Mouse (Mus musculus) lung, embryonic 16.5 days (tissue): ENCODE results near the gene Apbb1ip. TPM values are rescaled to one million over a fixed set of nuclear protein-coding genes. Genes with fewer than 3 reads are reported as not detected.
"Not testable (repeated sequence)": the region's sequence is repeated elsewhere in the genome, so short reads cannot be mapped to it uniquely, and the experiment has no call there.

ENCODE experiments used
- ATAC-seq: fragments of 200-750 bp; cut with Nextera tagmentation; 2 replicates; pipeline ENCODE4 v1.8.0; 2017; ENCODE audit warnings: low read depth, mild to moderate bottlenecking, moderate library complexity
- H3K27ac ChIP-seq: fragments of 300-500 bp; sonication (generic); 2 replicates; pipeline ENCODE4 v1.5.1; 2014; ENCODE audit warnings: mild to moderate bottlenecking, control low read depth, low read length
- H3K27me3 ChIP-seq: fragments of 300-500 bp; sonication (generic); 2 replicates; pipeline ENCODE4 v1.6.1; 2014; ENCODE audit warnings: low read depth, low read length, mixed read lengths; ENCODE audit not compliant: control insufficient read depth, insufficient read depth
- H3K36me3 ChIP-seq: fragments of 300-500 bp; sonication (generic); 2 replicates; pipeline ENCODE4 v1.6.1; 2014; ENCODE audit warnings: low read length; ENCODE audit not compliant: control insufficient read depth, insufficient read depth
- H3K4me1 ChIP-seq: fragments of 300-500 bp; sonication (generic); replicated peaks from 2 replicates; pipeline ENCODE4 v1.6.1; 2014; ENCODE audit warnings: low read length, mixed read lengths; ENCODE audit not compliant: control insufficient read depth, insufficient read depth
- H3K4me2 ChIP-seq: fragments of 300-500 bp; sonication (generic); 2 replicates; pipeline ENCODE4 v1.6.1; 2014; ENCODE audit warnings: low read depth, low read length, control low read depth
- H3K4me3 ChIP-seq: fragments of 300-500 bp; sonication (generic); 2 replicates; pipeline ENCODE4 v1.5.1; 2014; ENCODE audit warnings: mild to moderate bottlenecking, low read length, control low read depth
- H3K9ac ChIP-seq: fragments of 300-500 bp; sonication (generic); 2 replicates; pipeline ENCODE4 v1.6.1; 2014; ENCODE audit warnings: low read length, control low read depth
- H3K9me3 ChIP-seq: fragments of 300-500 bp; sonication (generic); 2 replicates; pipeline ENCODE4 v1.6.1; 2016; ENCODE audit warnings: low read length; ENCODE audit not compliant: control insufficient read depth
- WGBS: fragments of 180-500 bp; shearing (Covaris S2); extraction: QIAGEN DNeasy Blood & Tissue Kit; methylation state at CpG from one replicate; pipeline ENCODE4 v1.1.7; 2014; 5-methylcytosine and 5-hydroxymethylcytosine counted together
- polyA plus RNA-seq: library from polyadenylated mRNA; unstranded; fragments of >200 nt; fragmentation: Nextera tagmentation; extraction: Ambion mirVana; gene quantifications from 2 replicates; pipeline ENCODE4 v1.2.1, GENCODE M21; 2015

The Apbb1ip gene
- polyA plus RNA-seq, 1 experiment from 2014 or later, result 1.6 TPM

DNA sequence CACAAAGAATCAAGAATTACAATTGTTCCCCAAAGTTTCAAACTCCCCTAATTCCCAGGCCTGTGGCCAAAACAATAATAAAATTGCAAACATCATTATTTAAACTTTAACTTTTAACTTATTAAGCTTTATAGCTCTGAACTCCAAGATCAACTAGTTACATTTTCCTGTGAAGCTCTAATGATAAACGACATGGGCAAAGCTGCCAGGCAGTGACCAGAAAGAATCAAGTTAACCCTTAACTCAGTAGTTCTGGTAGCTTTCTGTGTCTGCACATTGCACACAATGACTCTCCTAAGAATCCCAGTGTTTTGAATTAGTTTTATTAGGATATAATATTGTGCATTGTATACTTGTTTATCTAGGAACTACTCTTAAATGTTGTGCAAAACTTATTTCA, 104.9 kb downstream of the Apbb1ip start:
- no peaks in the 10 kb centered on the region for H3K4me1 ChIP-seq
- ATAC-seq, result no peak
- H3K9me3 ChIP-seq, result no peaks in the 10 kb centered on the region
- no peak overlapping the region for H3K4me3 ChIP-seq
- H3K36me3 ChIP-seq, result no peaks in the 10 kb centered on the region
- H3K27me3 ChIP-seq, result no peaks in the 10 kb centered on the region
- 21% methylated on average over 1 of the region's 1 CpGs for WGBS
- no peak overlapping the region for H3K9ac ChIP-seq
- no peak overlapping the region for H3K27ac ChIP-seq
- no peak overlapping the region for H3K4me2 ChIP-seq

DNA sequence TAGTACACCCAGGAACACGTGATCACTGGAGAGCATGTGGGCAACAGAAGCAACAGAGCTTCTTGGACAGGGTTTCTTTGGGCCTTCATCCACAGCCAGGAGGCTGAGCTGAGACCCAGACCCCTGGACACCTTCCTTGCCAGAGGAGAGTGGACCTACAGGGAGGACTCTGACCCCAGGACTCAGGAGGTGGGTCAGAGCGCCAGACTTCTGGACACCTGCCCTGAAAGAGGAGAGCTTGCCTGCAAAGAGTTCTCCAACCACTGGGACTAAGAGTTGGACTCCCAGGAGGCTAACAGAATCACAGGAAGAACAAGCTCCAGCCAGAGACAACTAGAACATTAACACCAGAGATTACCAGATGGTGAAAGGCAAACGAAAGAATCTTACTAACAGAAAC, 106.8 kb downstream of the Apbb1ip start:
- not testable (repeated sequence) for H3K4me2 ChIP-seq, H3K36me3 ChIP-seq, H3K4me3 ChIP-seq, H3K4me1 ChIP-seq, H3K27ac ChIP-seq, H3K27me3 ChIP-seq, ATAC-seq, H3K9ac ChIP-seq, H3K9me3 ChIP-seq
- WGBS, result 86% methylated on average over 3 of the region's 3 CpGs

DNA sequence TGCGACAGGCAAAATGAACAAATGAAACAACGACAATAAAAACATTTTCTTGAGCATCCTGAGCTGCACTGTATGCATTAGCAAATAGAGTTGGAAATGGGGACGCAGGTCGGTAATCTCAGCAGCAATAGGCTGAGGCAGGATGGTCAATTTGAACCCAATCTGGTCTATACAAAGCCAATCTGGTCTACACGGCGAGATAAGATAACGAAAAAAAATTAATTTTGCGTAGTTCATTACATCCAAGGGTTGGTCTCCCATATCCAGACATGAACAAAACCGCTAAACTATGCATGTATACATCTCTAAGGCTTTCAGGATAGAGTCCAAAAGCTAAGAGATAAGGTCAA, 121.0 kb downstream of the Apbb1ip start:
- Histone ChIP-seq H3K9me3 (no peaks in the 10 kb centered on the region), H3K4me1 (peaks cover 5% of the 10 kb centered on the region; the same call in 1 of the 2 replicates), H3K36me3 (no peaks in the 10 kb centered on the region), H3K27ac (peak overlapping the region; percentile 83), H3K27me3 (no peaks in the 10 kb centered on the region), H3K4me2 (peak overlapping the region; percentile 92), H3K4me3 (peak overlapping the region; percentile 95), H3K9ac (peak overlapping the region; percentile 83)
- WGBS, result 16% methylated on average over 9 of the region's 9 CpGs
- ATAC-seq, result no peak; the same call in 1 of the 2 replicates

DNA sequence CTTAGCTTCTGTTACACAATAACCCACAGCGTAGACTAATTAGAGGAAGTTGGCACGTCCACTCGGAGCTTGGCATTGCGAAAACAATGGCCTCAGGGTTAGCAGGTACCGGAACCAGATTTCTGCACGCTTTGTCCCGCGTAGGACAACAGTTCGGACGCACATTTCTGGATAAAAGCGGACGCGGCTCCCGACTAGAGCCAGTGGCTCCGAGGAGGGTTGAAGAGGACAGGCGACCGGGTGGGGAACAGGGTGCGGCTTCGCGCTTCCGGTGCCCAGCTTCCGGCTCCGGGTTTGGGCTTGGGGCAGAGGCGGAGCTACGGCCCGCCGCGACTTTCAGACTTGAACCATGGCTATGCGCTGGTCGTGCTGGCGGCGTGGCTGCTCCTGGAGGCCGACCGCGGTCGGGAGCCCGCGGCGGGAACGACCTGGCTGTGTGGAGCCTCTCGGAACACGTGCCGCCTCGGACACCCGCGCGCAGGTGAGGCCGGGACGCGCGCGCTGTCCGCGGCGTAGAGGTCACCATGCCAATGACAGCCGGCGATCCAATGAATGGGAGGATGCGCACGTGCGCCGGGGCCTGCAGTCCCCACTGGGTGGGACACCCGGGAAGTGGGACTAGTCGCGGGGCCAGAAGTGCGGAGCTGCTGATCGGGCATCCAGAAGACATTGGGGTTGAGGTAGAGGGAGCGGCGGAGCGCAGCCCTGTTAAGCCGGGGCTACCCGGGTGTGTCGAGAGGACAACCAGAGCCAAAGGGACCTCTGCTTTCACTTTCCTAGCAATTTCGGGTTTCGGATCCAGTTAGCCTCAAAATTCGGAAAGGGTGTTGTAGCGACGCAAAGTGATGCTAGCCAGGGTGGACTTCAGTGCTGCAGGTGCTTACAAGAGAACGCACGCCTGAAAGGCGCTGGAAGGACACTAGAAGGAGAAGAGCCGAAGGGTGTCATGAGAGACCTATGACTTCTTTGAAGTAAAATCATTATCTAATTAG, 121.7 kb downstream of the Apbb1ip start, which contains the start of gene Pdss1:
Gene Pdss1 (plus strand): TSS at position 241 of the 992 bp plus-strand sequence.
- H3K9me3 ChIP-seq, result no peaks in the 10 kb centered on the region
- no peaks in the 10 kb centered on the region for H3K27me3 ChIP-seq
- H3K27ac ChIP-seq, result peak within 1 kb of the TSS; percentile 83
- under 1% methylated on average over 81 of the region's 81 CpGs for WGBS
- H3K4me1 ChIP-seq, result peaks cover 5% of the 10 kb centered on the region; the same call in 1 of the 2 replicates
- peak within 1 kb of the TSS; percentile 83 for H3K9ac ChIP-seq
- peak within 1 kb of the TSS; percentile 92 for H3K4me2 ChIP-seq
- ATAC-seq, result peak; percentile 100
- H3K36me3 ChIP-seq, result no peaks in the 10 kb centered on the region
- H3K4me3 ChIP-seq, result peak within 1 kb of the TSS; percentile 95

DNA sequence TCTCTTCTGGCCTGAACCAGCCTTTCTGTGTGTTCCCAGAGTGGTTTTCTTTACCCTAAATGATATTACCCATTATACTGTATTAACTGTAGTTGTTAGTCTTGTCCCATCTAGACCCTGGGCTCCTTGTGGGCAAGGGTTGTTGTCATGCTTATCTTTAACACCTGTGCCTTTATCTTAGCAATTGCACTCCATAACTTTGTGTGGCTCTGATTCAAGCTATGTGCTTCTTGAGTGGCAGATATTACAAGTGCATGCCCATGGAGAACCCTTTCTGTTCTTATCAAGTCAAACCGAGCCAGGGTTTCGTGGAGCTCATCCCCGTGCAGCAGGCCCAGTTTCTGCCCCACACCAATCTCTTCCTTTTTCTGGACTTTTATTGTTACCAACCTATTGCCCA, 130.1 kb downstream of the Apbb1ip start:
- Histone ChIP-seq H3K27ac (no peak overlapping the region), H3K27me3 (no peaks in the 10 kb centered on the region), H3K9ac (no peak overlapping the region), H3K36me3 (peaks cover 20% of the 10 kb centered on the region), H3K4me2 (no peak overlapping the region), H3K4me1 (no peaks in the 10 kb centered on the region), H3K9me3 (no peaks in the 10 kb centered on the region), H3K4me3 (no peak overlapping the region)
- WGBS, result 81% methylated on average over 3 of the region's 3 CpGs
- no peak for ATAC-seq

DNA sequence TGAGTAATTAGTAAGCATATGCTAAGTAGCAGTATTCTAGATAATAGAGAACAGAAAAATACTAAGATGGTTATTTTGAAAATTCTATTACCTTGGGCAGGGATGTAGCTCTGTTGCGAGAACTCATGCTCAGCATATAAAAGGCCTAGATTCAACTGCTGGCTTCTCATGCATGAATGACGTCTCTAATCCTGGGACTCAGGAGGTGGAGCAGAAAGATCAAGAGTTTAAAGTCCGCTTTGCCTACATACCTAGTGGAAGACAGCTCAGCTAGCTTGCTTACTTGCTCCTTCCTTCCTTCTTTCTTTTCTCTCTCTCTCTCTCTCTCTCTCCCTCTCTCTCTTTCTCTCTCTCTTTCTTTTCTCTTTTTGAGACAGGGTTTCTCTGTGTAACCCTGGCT, 140.5 kb downstream of the Apbb1ip start:
- no peak for ATAC-seq
- H3K9ac ChIP-seq, result no peak overlapping the region
- no peaks in the 10 kb centered on the region for H3K27me3 ChIP-seq
- H3K4me3 ChIP-seq, result no peak overlapping the region
- 90% methylated on average over 3 of the region's 3 CpGs for WGBS
- H3K36me3 ChIP-seq, result no peaks in the 10 kb centered on the region; the same call in none of the 2 replicates
- H3K9me3 ChIP-seq, result no peaks in the 10 kb centered on the region
- H3K4me1 ChIP-seq, result no peaks in the 10 kb centered on the region
- no peak overlapping the region for H3K4me2 ChIP-seq
- no peak overlapping the region for H3K27ac ChIP-seq

DNA sequence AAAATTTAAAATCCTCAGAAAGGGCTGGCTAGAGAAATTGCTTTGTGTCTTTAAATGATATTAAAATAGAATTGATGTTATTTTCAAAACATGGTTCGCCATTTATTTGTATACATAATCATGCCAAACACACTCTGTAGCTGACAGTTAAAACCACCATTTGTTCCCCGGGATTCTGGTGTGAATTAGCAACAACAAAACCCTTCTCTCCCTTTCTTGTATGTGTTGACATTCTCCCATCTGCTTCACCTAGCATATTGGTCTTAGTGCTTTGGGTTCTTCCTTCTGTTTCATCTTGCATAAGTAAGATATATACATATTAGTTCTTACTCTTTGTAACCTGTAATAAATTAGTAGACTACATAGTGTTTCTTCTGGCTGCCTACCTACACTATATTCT, 144.8 kb downstream of the Apbb1ip start:
- H3K9me3 ChIP-seq, result no peaks in the 10 kb centered on the region
- 83% methylated on average over 2 of the region's 2 CpGs for WGBS
- no peak overlapping the region for H3K4me2 ChIP-seq
- no peaks in the 10 kb centered on the region for H3K27me3 ChIP-seq
- no peak for ATAC-seq
- H3K36me3 ChIP-seq, result no peaks in the 10 kb centered on the region; the same call in 1 of the 2 replicates
- H3K4me3 ChIP-seq, result no peak overlapping the region
- H3K4me1 ChIP-seq, result no peaks in the 10 kb centered on the region
- H3K9ac ChIP-seq, result no peak overlapping the region
- H3K27ac ChIP-seq, result no peak overlapping the region

Other genes with a start within 250 kb of the Apbb1ip start
- gene Gad2, start 151.9 kb upstream of the Apbb1ip start, polyA plus RNA-seq, result 0.21 and 0.52 TPM in 2 replicates
- 17.0 and 19.4 TPM in 2 replicates for gene Pdss1, start 121.4 kb downstream of the Apbb1ip start, polyA plus RNA-seq